ENCODE assay signal across 22 mouse cellular contexts in the genomic region with DNA sequence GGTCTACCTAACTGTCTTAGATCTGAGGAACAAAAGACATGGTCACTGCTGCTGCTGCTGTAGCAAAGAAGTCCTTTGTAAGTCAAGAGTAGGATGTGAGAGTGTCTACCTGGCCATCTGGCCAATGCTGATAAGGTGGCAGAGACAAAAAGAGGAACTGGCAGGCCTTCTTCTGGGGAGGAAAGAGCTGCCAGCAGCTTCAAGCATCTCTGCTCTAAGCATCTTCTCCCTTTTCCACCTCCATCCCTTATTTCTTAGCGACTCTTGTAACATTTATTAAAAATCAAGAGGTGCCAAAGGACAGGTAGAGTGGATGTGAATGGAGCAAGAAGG. TPM values are rescaled to one million over a fixed set of nuclear protein-coding genes. Genes with fewer than 3 reads are reported as not detected.
"Had no signal": no experiment of that assay in that cellular context is flagged by ENCODE, and none has a peak within 500 bp of the region (broad histone marks: within the 10 kb centered on the region; RNA-seq: fewer than 3 reads in every experiment).

No protein-coding gene starts in this region.

- H3K9ac ChIP-seq: lung, embryonic 14.5 days; midbrain, embryonic 13.5 days; midbrain, embryonic 15.5 days; neural tube, embryonic 12.5 days; stomach, embryonic 15.5 days had no signal

- DNase-seq: lung, adult 18-20 months; lung, embryonic 14.5 days; lung, postnatal 10 days; lung, postnatal 4 days; right cerebral cortex, postnatal 14 days; thymus, adult 2 months; thymus, postnatal 25 days; thymus, postnatal 4 days had no signal

- ATAC-seq: midbrain, embryonic 13.5 days; midbrain, embryonic 15.5 days had no signal

- H3K4me2 ChIP-seq: lung, embryonic 14.5 days; midbrain, embryonic 11.5 days; midbrain, embryonic 13.5 days; midbrain, embryonic 15.5 days; neural tube, embryonic 12.5 days; stomach, embryonic 15.5 days had no signal

- H3K27me3 ChIP-seq: megakaryocyte, embryonic 14.5 days; midbrain, embryonic 13.5 days; midbrain, embryonic 15.5 days; neural tube, embryonic 12.5 days; stomach, embryonic 15.5 days had no signal

- H3K27ac ChIP-seq: midbrain, embryonic 13.5 days; midbrain, embryonic 15.5 days; neural tube, embryonic 12.5 days; stomach, embryonic 15.5 days; stomach, postnatal 0 days had no signal

- H3K9me3 ChIP-seq: midbrain, embryonic 13.5 days; midbrain, embryonic 15.5 days; neural tube, embryonic 12.5 days; stomach, embryonic 15.5 days had no signal

- H3K4me3 ChIP-seq: megakaryocyte, embryonic 14.5 days; midbrain, embryonic 13.5 days; midbrain, embryonic 15.5 days; neural tube, embryonic 12.5 days; stomach, embryonic 15.5 days had no signal

- H3K36me3 ChIP-seq: midbrain, embryonic 13.5 days; midbrain, embryonic 15.5 days; neural tube, embryonic 12.5 days; stomach, embryonic 15.5 days had no signal

- H3K4me1 ChIP-seq: megakaryocyte, embryonic 14.5 days; midbrain, embryonic 13.5 days; midbrain, embryonic 15.5 days; neural tube, embryonic 12.5 days; stomach, embryonic 15.5 days had no signal

RNA-seq across cellular contexts. Expression of gene 1700012A03Rik, which starts 27.5 kb away (rescaled TPM):
- total RNA-seq: midbrain, postnatal 0 days; monocyte, adult 5-6 weeks; neutrophil, adult 5-6 weeks had no signal
- polyA plus RNA-seq: lung, embryonic 14.5 days; lung, embryonic 16.5 days; midbrain, embryonic 11.5 days; midbrain, embryonic 13.5 days; midbrain, embryonic 15.5 days; midbrain, postnatal 0 days; neural tube, embryonic 12.5 days; neural tube, embryonic 14.5 days; spleen, adult 2 months; stomach, embryonic 15.5 days; stomach, postnatal 0 days; thymus, adult 2 months; urinary bladder, adult 2 months had no signal
